Mouse (Mus musculus): ENCODE measurements at regions not wholly inside any gene's neighbourhood (a gene's known extent, or its start where the extent isn't known, plus 50 kb on each side); places are given as distances from the start of the nearest gene placed in this dataset.

DNA sequence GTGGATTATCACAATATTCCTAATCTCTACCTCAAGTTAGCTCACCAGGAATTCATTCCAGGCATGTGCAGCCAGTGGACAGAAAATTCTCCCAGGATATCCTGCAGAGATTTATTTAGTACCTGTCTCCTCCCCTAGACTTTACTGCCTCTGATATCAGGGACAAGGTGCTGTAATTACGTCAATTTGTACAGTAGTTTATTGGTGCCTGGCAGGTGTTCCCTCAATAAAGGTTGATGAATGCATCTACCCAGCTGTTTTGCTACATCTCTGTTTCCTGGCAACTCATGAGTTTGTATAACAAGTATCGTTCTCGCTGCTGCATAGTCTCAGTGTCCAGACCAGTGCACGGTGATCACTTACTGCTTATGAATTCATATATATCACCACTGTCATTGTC is 1281.8 kb upstream of the Lrrc6 start:
- TF ChIP-seq CTCF (IDR thresholded peaks at IDR 0.05; ENCODE audit: insufficient read depth, low read length): no peak
- TF ChIP-seq POLR2A (IDR thresholded peaks at IDR 0.05; ENCODE audit: borderline replicate concordance, extremely low read depth, low read depth, low read length): no peak

All from lung, adult 2 months (tissue).